Mouse (Mus musculus) liver, postnatal 0 days (tissue): Measurements from ENCODE around the gene F2r.

Experiments used
- CTCF ChIP-seq: sonication (generic); IDR thresholded peaks from 2 replicates; pipeline ENCODE4 v1.5.1; 2016; ENCODE audit warnings: antibody characterized with exemption, low read depth
- EP300 ChIP-seq: IDR thresholded peaks from 2 replicates; pipeline ENCODE4 v1.6.1; 2016; ENCODE audit warnings: antibody characterized with exemption, low read depth, mild to moderate bottlenecking

DNA sequence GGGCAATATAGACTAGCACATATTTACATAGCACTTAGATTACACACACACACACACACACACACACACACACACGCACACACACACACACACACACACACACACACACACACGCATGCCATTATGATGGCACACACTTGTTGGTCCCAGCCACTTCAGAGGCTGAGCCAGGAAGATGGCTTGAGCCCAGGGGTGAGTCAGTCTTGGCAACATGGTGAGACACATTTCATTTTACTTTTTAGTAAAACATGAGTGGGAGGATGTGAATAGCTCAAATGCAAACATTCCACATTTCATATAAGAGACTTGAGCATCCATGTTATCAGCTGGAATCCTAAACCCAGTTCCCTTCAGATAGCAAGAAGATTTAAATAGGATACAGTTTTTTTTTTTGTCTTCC is 15.1 kb upstream of the F2r start:
- TF ChIP-seq CTCF (no peak), EP300 (no peak)
